Mouse (Mus musculus) CH12.LX (cell line): Measurements from ENCODE around the gene Pitpnm3.

ENCODE experiments used
- CTCF ChIP-seq, 2 experiments: IDR thresholded peaks in 1 of 2; conservative IDR thresholded peaks in 1 of 2; 2 replicates each; pipeline ENCODE4 v1.5.1; 2011 to 2012; ENCODE audit warnings: low read depth in 2 of 2, low read length in 2 of 2, improper control_type of control experiment in 1 of 2, inconsistent platforms in 1 of 2, mild to moderate bottlenecking in 1 of 2, moderate library complexity in 1 of 2
- E2F4 ChIP-seq: IDR thresholded peaks from 2 replicates; pipeline ENCODE4 v1.6.1; 2011; ENCODE audit warnings: low read depth, low read length, improper control_type of control experiment; ENCODE audit not compliant: insufficient replicate concordance
- EP300 ChIP-seq: IDR thresholded peaks from 2 replicates; pipeline ENCODE4 v1.6.1; 2011; ENCODE audit warnings: low read length, improper control_type of control experiment
- ETS1 ChIP-seq: conservative IDR thresholded peaks from 2 replicates; pipeline ENCODE4 v1.6.1; 2012; ENCODE audit warnings: low read depth, mild to moderate bottlenecking, inconsistent platforms, low read length, improper control_type of control experiment, moderate library complexity
- HCFC1 ChIP-seq: IDR thresholded peaks from 2 replicates; pipeline ENCODE4 v1.6.1; 2012; ENCODE audit warnings: low read depth, mild to moderate bottlenecking, inconsistent platforms, low read length, improper control_type of control experiment
- MXI1 ChIP-seq: IDR thresholded peaks from 2 replicates; pipeline ENCODE4 v1.6.1; 2011; ENCODE audit warnings: mild to moderate bottlenecking, low read depth, low read length, improper control_type of control experiment
- POLR2A ChIP-seq: IDR thresholded peaks from 2 replicates; pipeline ENCODE4 v1.6.1; 2011; ENCODE audit warnings: low read depth, mild to moderate bottlenecking, improper control_type of control experiment, low read length
- ZC3H11A ChIP-seq: IDR thresholded peaks from 2 replicates; pipeline ENCODE4 v1.6.1; 2012; ENCODE audit warnings: low read depth, mild to moderate bottlenecking, inconsistent platforms, low read length, improper control_type of control experiment

DNA sequence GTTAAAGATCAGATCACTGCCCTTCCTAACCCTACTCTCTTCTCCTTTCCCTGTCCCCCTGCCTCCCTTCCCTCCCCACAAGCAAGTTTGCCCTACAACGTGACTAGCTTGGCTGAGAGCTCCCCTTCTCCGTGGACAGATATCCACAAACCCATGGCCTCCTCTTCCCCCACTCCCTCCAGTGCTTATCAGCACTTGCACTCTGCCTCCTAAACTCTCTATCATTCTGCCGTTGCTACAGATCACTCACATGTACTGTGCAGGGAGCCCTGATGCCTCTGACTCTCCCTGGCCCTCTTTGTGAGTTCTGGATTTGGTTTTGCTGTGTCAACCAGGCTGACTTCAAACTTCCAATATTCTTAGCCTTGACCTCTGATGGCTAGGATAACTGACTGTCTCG lies 114.6 kb downstream of the Pitpnm3 start:
- TF ChIP-seq MXI1 (no peak), CTCF (conservative IDR thresholded peaks at IDR 0.05 in 1 of 2, IDR thresholded peaks at IDR 0.05 in 1 of 2; ENCODE audit: low read depth in 2 of 2, low read length in 2 of 2) (no peak), ETS1 (no peak), E2F4 (no peak), POLR2A (no peak), EP300 (no peak), HCFC1 (no peak), ZC3H11A (no peak)
